Mouse (Mus musculus): ENCODE data around the gene Smgc. TPM values are rescaled to one million over a fixed set of nuclear protein-coding genes. Genes with fewer than 3 reads are reported as not detected.

The Smgc gene
- not detected for polyA plus RNA-seq (2017; shearing (Covaris generic))

DNA sequence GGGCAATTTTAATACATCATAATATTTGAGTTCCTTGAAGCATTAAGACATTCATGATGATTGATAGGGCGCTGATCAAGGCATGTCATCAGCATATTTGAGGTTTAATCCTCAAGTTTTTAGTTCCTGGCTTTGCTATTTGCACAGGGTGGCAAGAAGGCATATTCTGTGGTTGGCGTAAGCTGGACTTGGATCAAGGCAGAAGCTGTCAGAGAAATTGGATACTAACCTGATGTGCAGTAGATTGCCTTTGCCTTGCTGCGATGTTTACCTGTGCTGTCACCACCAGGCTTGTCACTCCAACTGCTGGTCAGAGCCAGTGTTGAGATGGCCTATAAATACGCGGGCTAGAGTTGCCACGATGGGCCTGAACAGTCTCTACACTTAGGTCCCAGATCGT is at the start of gene Smgc:
Gene Smgc (plus strand): TSS at position 301 of the 400 bp plus-strand sequence.

Other genes with a start within 250 kb of the Smgc start
- gene Lrrk2, start 165.1 kb upstream of the Smgc start, polyA plus RNA-seq (2017; shearing (Covaris generic)) = 7.6 TPM
- 0.20 TPM for gene Cntn1, start 212.9 kb downstream of the Smgc start, polyA plus RNA-seq (2017; shearing (Covaris generic))